Mouse (Mus musculus) liver, postnatal 0 days (tissue): Measurements from ENCODE around the gene Glo1.

ENCODE experiments used
- CTCF ChIP-seq: sonication (generic); IDR thresholded peaks from 2 replicates; pipeline ENCODE4 v1.5.1; 2016; ENCODE audit warnings: antibody characterized with exemption, low read depth
- EP300 ChIP-seq: IDR thresholded peaks from 2 replicates; pipeline ENCODE4 v1.6.1; 2016; ENCODE audit warnings: antibody characterized with exemption, low read depth, mild to moderate bottlenecking

- TF ChIP-seq CTCF: no peak
- TF ChIP-seq EP300: no peak
Measured at GRCm38 (mm10) chr17:30556512-30556911, 70.2 kb downstream of the Glo1 start.
